Mouse (Mus musculus) liver, postnatal 0 days (tissue): ENCODE data around the gene Khdc1a. TPM values are rescaled to one million over a fixed set of nuclear protein-coding genes. Genes with fewer than 3 reads are reported as not detected.
A peak's percentile ranks its signal among the peaks of the same experiment; 100 is the strongest.
"Not testable (repeated sequence)": the region's sequence is repeated elsewhere in the genome, so short reads cannot be mapped to it uniquely, and the experiment has no call there.

Experiments
- ATAC-seq: fragments of 200-750 bp; cut with Nextera tagmentation; 2 replicates; pipeline ENCODE4 v1.8.0; 2017; ENCODE audit warnings: mild to moderate bottlenecking, moderate library complexity
- DNase-seq: peaks from one replicate; pipeline ENCODE4 v3.0.0-alpha.2; 2016
- H3K27ac ChIP-seq: fragments of 300-500 bp; sonication (generic); 2 replicates; pipeline ENCODE4 v1.5.1; 2014; ENCODE audit warnings: antibody characterized with exemption, moderate library complexity, mild to moderate bottlenecking, low read depth
- H3K27me3 ChIP-seq: fragments of 300-500 bp; sonication (generic); 2 replicates; pipeline ENCODE4 v1.6.1; 2014; ENCODE audit warnings: low read length, control low read depth, mixed read lengths; ENCODE audit not compliant: insufficient read depth
- H3K36me3 ChIP-seq: fragments of 300-500 bp; sonication (generic); replicated peaks from 2 replicates; pipeline ENCODE4 v1.6.1; 2014; ENCODE audit warnings: mild to moderate bottlenecking, control low read depth, low read length, moderate library complexity, mixed read lengths; ENCODE audit not compliant: insufficient read depth
- H3K4me1 ChIP-seq: fragments of 300-500 bp; sonication (generic); 2 replicates; pipeline ENCODE4 v1.6.1; 2014; ENCODE audit warnings: antibody characterized with exemption, mild to moderate bottlenecking, control low read depth; ENCODE audit not compliant: insufficient read depth
- H3K4me2 ChIP-seq: fragments of 300-500 bp; sonication (generic); 2 replicates; pipeline ENCODE4 v1.6.1; 2014; ENCODE audit warnings: low read depth, mild to moderate bottlenecking, low read length, moderate library complexity, mixed read lengths
- H3K4me3 ChIP-seq: fragments of 300-500 bp; sonication (generic); 2 replicates; pipeline ENCODE4 v1.5.1; 2014; ENCODE audit warnings: low read depth, low read length
- H3K9ac ChIP-seq: fragments of 300-500 bp; sonication (generic); replicated peaks from 2 replicates; pipeline ENCODE4 v1.6.1; 2014; ENCODE audit warnings: mild to moderate bottlenecking, moderate library complexity
- H3K9me3 ChIP-seq: fragments of 300-500 bp; sonication (generic); 2 replicates; pipeline ENCODE4 v1.6.1; 2016; ENCODE audit warnings: mild to moderate bottlenecking, control low read depth, low read length, mixed read lengths
- CTCF ChIP-seq: sonication (generic); IDR thresholded peaks from 2 replicates; pipeline ENCODE4 v1.5.1; 2016; ENCODE audit warnings: antibody characterized with exemption, low read depth
- EP300 ChIP-seq: IDR thresholded peaks from 2 replicates; pipeline ENCODE4 v1.6.1; 2016; ENCODE audit warnings: antibody characterized with exemption, low read depth, mild to moderate bottlenecking
- WGBS: fragments of 180-500 bp; shearing (Covaris S2); extraction: QIAGEN DNeasy Blood & Tissue Kit; methylation state at CpG from one replicate; pipeline ENCODE4 v1.1.7; 2014; ENCODE audit not compliant: insufficient replicate concordance; 5-methylcytosine and 5-hydroxymethylcytosine counted together
- polyA plus RNA-seq: library from polyadenylated mRNA; unstranded; fragments of >200 nt; fragmentation: Nextera tagmentation; extraction: Ambion mirVana; gene quantifications from 2 replicates; pipeline ENCODE4 v1.2.1, GENCODE M21; 2015

Khdc1a gene
- polyA plus RNA-seq, 1 experiment from 2014 or later, result not detected

DNA sequence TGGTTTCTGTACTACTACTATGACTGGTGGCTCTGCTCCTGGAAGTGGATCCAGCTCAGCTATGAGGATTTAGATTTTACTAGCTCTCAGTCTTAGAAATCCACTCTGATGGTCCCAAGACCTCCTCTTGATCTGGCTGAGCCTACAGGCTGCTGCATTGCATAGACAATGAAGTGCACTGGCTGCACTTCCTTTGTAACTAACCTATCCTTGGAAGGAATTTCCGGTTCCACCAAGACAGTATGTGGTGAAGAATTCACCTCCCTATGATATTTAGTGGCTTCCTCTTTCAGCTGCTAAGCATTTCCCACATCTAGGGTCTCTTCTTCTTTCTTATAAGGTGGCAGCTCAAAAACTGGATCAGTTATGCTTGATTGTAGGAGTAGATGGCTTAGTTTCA lies 24.8 kb upstream of the Khdc1a start:
- H3K36me3 ChIP-seq, result no peaks in the 10 kb centered on the region
- H3K4me3 ChIP-seq, result no peak overlapping the region
- TF ChIP-seq CTCF (no peak), EP300 (no peak)
- peaks cover 2% of the 10 kb centered on the region; the same call in 1 of the 2 replicates for H3K9me3 ChIP-seq
- no peak overlapping the region for H3K27ac ChIP-seq
- ATAC-seq, result no peak
- H3K4me1 ChIP-seq, result peaks cover 7% of the 10 kb centered on the region; the same call in 1 of the 2 replicates
- no peak for DNase-seq
- WGBS, result 42% methylated on average over 1 of the region's 1 CpGs
- no peak overlapping the region for H3K9ac ChIP-seq
- no peaks in the 10 kb centered on the region for H3K27me3 ChIP-seq
- H3K4me2 ChIP-seq, result no peak overlapping the region

DNA sequence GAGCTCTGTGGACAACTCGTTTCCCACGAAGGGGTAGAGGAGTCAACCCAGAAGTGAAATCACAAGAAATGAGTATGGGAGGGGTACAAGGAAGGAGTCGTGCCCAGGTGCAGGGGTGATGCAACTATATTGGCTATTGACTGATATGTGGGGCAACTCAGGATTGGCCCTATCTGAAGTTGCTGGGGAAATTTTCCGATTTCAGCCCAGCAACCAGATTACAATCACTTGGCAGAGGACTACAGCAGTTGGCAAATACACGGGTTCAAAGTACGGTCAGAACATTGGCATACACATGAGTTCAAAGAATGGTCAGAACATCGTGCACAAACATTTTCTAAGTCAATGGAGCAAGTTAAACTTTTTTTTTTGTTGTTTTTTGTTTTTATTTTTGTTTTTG lies 22.7 kb upstream of the Khdc1a start:
- peaks cover 7% of the 10 kb centered on the region; the same call in 1 of the 2 replicates for H3K4me1 ChIP-seq
- 81% methylated on average over 7 of the region's 7 CpGs for WGBS
- peaks cover 2% of the 10 kb centered on the region; the same call in 1 of the 2 replicates for H3K9me3 ChIP-seq
- no peak for DNase-seq
- no peak overlapping the region for H3K4me3 ChIP-seq
- no peaks in the 10 kb centered on the region for H3K27me3 ChIP-seq
- ATAC-seq, result peak; percentile 48
- TF ChIP-seq EP300 (no peak), CTCF (no peak)
- no peak overlapping the region for H3K9ac ChIP-seq
- no peak overlapping the region for H3K4me2 ChIP-seq
- H3K27ac ChIP-seq, result no peak overlapping the region
- no peaks in the 10 kb centered on the region for H3K36me3 ChIP-seq

DNA sequence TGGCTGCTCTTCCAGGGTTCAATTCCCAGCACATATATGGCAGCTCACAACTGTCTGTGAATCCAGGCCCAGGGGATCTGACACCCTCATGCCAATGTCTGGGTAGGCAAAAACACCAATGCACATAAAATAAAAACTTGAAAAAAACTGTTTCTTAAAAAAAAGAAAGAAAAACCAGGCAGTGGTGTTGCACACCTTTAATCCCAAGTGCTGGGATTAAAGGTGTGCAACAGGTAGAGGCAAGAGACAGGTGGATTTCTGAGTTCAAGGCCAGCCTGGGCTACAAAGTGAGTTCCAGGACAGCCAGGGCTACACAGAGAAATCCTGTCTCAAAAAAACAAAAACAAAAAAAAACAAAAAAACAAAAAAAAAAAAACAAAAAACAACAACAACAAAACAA lies 18.3 kb upstream of the Khdc1a start:
- not testable (repeated sequence) for H3K4me3 ChIP-seq, H3K9me3 ChIP-seq, ATAC-seq, DNase-seq, H3K4me2 ChIP-seq, H3K27ac ChIP-seq, H3K36me3 ChIP-seq, H3K9ac ChIP-seq, H3K27me3 ChIP-seq
- H3K4me1 ChIP-seq, result peaks cover 11% of the 10 kb centered on the region; the same call in 1 of the 2 replicates

DNA sequence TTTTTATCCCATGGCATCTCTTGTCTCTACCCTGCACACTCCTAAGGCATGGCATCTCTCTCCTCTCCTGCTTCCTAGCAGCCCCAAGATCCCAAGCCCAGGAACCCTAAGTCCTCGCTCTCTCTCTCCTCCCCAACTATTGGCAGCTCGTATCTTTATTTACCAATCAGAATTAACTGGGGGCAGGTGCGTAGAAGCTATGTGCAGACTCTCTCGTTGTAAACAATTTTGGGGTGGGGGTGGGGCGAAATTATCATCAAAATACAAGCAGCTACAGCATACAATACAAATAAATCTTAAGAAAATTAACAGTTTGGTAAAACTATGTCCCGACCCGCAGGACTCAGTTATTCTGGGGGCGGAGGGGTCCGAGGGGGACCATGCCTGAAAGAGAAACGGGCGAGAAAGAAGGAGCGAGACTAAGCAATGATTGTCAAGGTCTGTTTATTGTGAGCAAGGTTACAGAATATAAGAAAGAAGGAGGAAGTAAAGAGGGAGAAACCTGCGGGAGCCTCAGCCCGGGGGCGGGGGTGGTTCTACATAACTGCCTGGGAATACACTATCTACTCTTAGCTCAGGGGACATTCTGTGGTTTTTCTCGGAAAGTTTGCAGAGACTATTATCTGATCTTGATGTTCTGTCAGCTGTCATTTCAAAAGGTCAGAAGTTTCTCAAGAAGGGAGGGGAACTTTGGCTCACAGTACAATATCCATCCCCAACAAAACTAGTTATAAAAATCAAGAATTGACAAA lies 16.0 kb upstream of the Khdc1a start:
- Histone ChIP-seq H3K27ac (peak overlapping the region; percentile 72), H3K4me3 (peak overlapping the region; percentile 20; the same call in 1 of the 2 replicates), H3K27me3 (no peaks in the 10 kb centered on the region), H3K36me3 (no peaks in the 10 kb centered on the region), H3K9me3 (no peaks in the 10 kb centered on the region), H3K9ac (no peak overlapping the region), H3K4me2 (peak overlapping the region; percentile 52), H3K4me1 (peaks cover 11% of the 10 kb centered on the region; the same call in 1 of the 2 replicates)
- TF ChIP-seq CTCF, result no peak
- peak; percentile 85 for TF ChIP-seq EP300
- ATAC-seq, result peak; percentile 90
- 42% methylated on average over 16 of the region's 16 CpGs for WGBS
- DNase-seq, result peak; percentile 43

DNA sequence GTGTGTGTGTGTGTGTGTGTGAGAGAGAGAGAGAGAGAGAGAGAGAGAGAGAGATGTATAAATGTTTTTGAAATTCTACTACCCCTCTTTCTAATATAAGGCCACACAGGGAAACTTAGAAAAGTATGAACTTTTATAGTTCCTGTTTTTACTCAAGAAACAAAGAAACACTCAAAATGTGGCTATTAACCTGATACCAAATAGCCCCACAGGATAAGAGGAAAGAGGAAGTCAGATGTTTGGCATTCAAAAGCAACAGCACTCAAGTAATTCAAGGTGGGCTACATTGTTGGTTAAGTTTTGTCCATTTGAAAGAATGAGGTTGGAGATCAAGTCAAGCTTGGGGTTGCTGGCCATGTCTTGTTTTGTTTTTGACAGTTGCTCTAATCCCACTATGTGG lies 13.6 kb upstream of the Khdc1a start:
- H3K27ac ChIP-seq, result no peak overlapping the region
- no peaks in the 10 kb centered on the region for H3K36me3 ChIP-seq
- no peak overlapping the region for H3K4me3 ChIP-seq
- ATAC-seq (no peak), DNase-seq (no peak)
- H3K9ac ChIP-seq, result no peak overlapping the region
- H3K27me3 ChIP-seq, result no peaks in the 10 kb centered on the region
- H3K9me3 ChIP-seq, result no peaks in the 10 kb centered on the region
- no peak overlapping the region for H3K4me2 ChIP-seq
- 0 out of 2 replicates have a peak, but pooled peaks cover 4% of the 10 kb centered on the region for H3K4me1 ChIP-seq
- TF ChIP-seq EP300 (no peak), CTCF (no peak)

DNA sequence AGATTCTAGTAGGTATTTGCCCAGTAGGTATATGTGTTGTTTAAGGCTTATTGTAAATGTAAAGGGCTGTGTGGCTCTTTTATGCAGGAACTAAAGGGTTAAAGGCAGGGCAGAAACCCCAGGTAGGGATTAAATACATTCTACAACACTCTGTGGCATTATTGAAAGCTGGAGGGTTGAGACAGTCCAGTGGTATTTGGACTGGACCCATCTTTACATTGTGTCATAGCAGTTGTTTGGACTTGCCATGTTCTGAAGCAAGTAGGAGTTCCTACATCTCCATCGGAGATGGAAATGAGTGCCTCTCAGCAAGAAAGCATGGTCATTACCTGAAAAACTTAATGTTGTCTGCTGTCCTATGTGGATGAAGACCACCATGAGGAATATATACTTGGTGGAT lies 8.7 kb upstream of the Khdc1a start:
- Histone ChIP-seq H3K27ac (no peak overlapping the region), H3K9ac (no peak overlapping the region), H3K27me3 (no peaks in the 10 kb centered on the region), H3K36me3 (no peaks in the 10 kb centered on the region), H3K4me2 (no peak overlapping the region), H3K4me1 (no peaks in the 10 kb centered on the region), H3K4me3 (no peak overlapping the region), H3K9me3 (no peaks in the 10 kb centered on the region)
- WGBS, result 89% methylated on average over 1 of the region's 1 CpGs
- TF ChIP-seq CTCF, result no peak
- no peak for TF ChIP-seq EP300
- ATAC-seq (no peak), DNase-seq (no peak)

DNA sequence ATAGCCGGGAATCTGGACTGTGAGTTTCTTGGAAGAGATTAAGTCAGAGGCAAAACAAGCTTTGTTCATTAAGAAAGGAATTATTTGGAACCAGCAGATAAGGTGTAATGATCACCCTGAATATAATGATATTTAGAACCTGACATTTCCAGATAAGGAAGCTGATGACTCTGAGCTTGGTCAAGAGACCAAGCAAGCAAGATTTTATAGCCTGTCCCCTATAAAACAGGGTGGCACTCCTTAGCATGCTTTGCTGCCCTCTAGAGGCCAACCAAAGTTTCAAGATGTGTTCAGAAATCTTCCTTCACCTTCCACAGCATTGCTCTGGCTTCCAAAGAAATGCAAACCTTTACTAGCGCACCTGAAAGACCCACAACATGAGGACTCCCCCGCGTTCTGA lies 5.2 kb upstream of the Khdc1a start:
- Histone ChIP-seq H3K9ac (no peak overlapping the region), H3K36me3 (no peaks in the 10 kb centered on the region), H3K27me3 (no peaks in the 10 kb centered on the region), H3K9me3 (no peaks in the 10 kb centered on the region), H3K4me3 (no peak overlapping the region), H3K4me1 (no peaks in the 10 kb centered on the region), H3K27ac (no peak overlapping the region), H3K4me2 (no peak overlapping the region)
- peak; percentile 52 for DNase-seq
- ATAC-seq, result no peak
- 53% methylated on average over 4 of the region's 4 CpGs for WGBS
- TF ChIP-seq EP300 (no peak), CTCF (peak; percentile 80)

DNA sequence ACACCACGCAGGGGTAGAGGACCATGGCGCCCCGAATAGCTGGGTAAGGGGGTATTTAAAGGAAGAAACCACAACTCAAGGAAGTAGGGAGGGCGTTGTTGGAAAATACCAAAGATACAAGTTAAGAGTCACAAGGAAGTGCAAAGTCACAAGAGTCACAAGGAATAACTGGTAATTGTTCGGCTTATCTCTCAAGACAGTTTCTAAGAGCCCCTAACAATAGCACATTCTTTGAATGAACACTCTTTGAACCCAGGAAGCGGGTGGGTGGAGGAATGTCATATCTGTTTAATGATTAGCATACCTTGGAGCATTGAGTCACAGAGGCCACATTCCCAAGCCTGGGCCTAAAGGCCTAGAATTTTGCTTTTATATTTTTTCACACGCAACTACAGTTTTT lies 4.7 kb upstream of the Khdc1a start:
- not testable (repeated sequence) for H3K9me3 ChIP-seq, H3K36me3 ChIP-seq, H3K9ac ChIP-seq, DNase-seq, H3K27ac ChIP-seq, H3K27me3 ChIP-seq, H3K4me3 ChIP-seq, ATAC-seq, H3K4me1 ChIP-seq, H3K4me2 ChIP-seq
- 70% methylated on average over 7 of the region's 7 CpGs for WGBS

DNA sequence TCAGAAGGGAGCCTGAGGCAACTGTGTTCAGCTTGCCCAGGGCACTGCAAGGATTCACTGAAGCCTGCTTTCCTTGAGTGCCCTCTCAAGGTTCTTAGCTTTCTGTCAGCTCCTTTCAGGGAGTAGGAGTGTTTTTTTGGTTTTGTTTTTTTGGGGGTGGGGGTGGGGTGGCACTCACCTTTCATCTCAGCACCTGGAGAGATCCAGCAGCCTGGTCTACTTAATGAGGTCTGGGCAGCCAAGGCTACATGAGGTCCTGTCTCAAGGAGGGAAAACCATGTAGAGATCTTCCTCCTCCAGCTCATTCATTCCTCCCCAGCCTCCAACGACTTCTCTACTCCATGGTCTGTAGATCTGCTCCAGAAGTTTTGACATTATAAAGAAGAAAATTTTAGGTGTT lies 18.6 kb downstream of the Khdc1a start, which contains the start of gene Khdc1c:
Gene Khdc1c (plus strand): TSS at position 301 of the 400 bp plus-strand sequence.
- DNase-seq, H3K36me3 ChIP-seq, H3K27ac ChIP-seq, H3K4me2 ChIP-seq, H3K4me3 ChIP-seq, ATAC-seq, H3K9me3 ChIP-seq, H3K27me3 ChIP-seq, H3K4me1 ChIP-seq, H3K9ac ChIP-seq: not testable (repeated sequence)
- 61% methylated on average over 1 of the region's 1 CpGs for WGBS
